Mouse (Mus musculus): Measurements from ENCODE around the gene 2810006K23Rik. TPM values are rescaled to one million over a fixed set of nuclear protein-coding genes. Genes with fewer than 3 reads are reported as not detected.
A peak's percentile ranks its signal among the peaks of the same experiment; 100 is the strongest.
"Not testable (repeated sequence)": the region's sequence is repeated elsewhere in the genome, so short reads cannot be mapped to it uniquely, and the experiment has no call there.

Gene 2810006K23Rik
- 10 to 100 TPM; 15.5 to 16.6 TPM for total RNA-seq (2021)

GRCm38 (mm10) chr5:124327510-124328364 is at the start of gene 2810006K23Rik, which contains the start of gene Mphosph9:
TSS of gene 2810006K23Rik (plus strand) at chr5:124328089.
TSS of gene Mphosph9 (minus strand) at chr5:124327972.
- DNase-seq, result peak; percentile 99 to 100

GRCm38 (mm10) chr5:124282854-124283253 is 45.0 kb upstream of the 2810006K23Rik start:
- no peak for DNase-seq

GRCm38 (mm10) chr5:124284330-124284729 is 43.6 kb upstream of the 2810006K23Rik start:
- DNase-seq, result no peak

GRCm38 (mm10) chr5:124287616-124288247 is 40.2 kb upstream of the 2810006K23Rik start:
- no peak for DNase-seq

- no peak for DNase-seq
These were observed 37.7 kb upstream of the 2810006K23Rik start for GRCm38 (mm10) chr5:124290216-124290615.

GRCm38 (mm10) chr5:124293967-124294366 is 33.9 kb upstream of the 2810006K23Rik start:
- no peak for DNase-seq

- no peak for DNase-seq
These were observed 31.4 kb upstream of the 2810006K23Rik start for GRCm38 (mm10) chr5:124296475-124296874.

- DNase-seq, result not testable (repeated sequence)
These were observed 28.6 kb upstream of the 2810006K23Rik start for GRCm38 (mm10) chr5:124299307-124299706.

- DNase-seq, result no peak
These were observed 27.8 kb upstream of the 2810006K23Rik start for GRCm38 (mm10) chr5:124300132-124300531.

- not testable (repeated sequence) for DNase-seq
These were observed 25.0 kb upstream of the 2810006K23Rik start for GRCm38 (mm10) chr5:124302853-124303252.

- no peak for DNase-seq
These were observed 18.7 kb upstream of the 2810006K23Rik start for GRCm38 (mm10) chr5:124309155-124309554.

GRCm38 (mm10) chr5:124310091-124310490 is 17.8 kb upstream of the 2810006K23Rik start:
- no peak for DNase-seq

- DNase-seq, result no peak
These were observed 12.4 kb upstream of the 2810006K23Rik start for GRCm38 (mm10) chr5:124315498-124315897.

- DNase-seq, result no peak
These were observed 11.9 kb upstream of the 2810006K23Rik start for GRCm38 (mm10) chr5:124315941-124316340.

GRCm38 (mm10) chr5:124317648-124318047 is 10.2 kb upstream of the 2810006K23Rik start:
- DNase-seq, result no peak

- no peak for DNase-seq
These were observed 1.1 kb upstream of the 2810006K23Rik start for GRCm38 (mm10) chr5:124326829-124327228.

- DNase-seq, result no peak
These were observed 2.2 kb downstream of the 2810006K23Rik start for GRCm38 (mm10) chr5:124330086-124330485.

- DNase-seq, result peak; percentile 60 to 64
These were observed 6.5 kb downstream of the 2810006K23Rik start for GRCm38 (mm10) chr5:124334392-124334791.

- DNase-seq, result no peak
These were observed 9.2 kb downstream of the 2810006K23Rik start for GRCm38 (mm10) chr5:124337103-124337502.

GRCm38 (mm10) chr5:124337909-124338308 is 10.0 kb downstream of the 2810006K23Rik start:
- peak; percentile 60 to 66 for DNase-seq

- DNase-seq, result no peak
These were observed 10.9 kb downstream of the 2810006K23Rik start for GRCm38 (mm10) chr5:124338791-124339190.

GRCm38 (mm10) chr5:124341753-124342339 is 14.0 kb downstream of the 2810006K23Rik start:
- DNase-seq, result not testable (repeated sequence)

GRCm38 (mm10) chr5:124342897-124343296 is 15.0 kb downstream of the 2810006K23Rik start:
- DNase-seq, result no peak
